Mouse (Mus musculus) bone marrow macrophage, adult 2 months (primary cell): ENCODE results near the gene Gzf1.

ENCODE experiments used
- CTCF ChIP-seq: IDR thresholded peaks from 2 replicates; pipeline ENCODE4 v1.5.1; 2012; ENCODE audit warnings: low read depth, mild to moderate bottlenecking, low read length, moderate library complexity
- POLR2A ChIP-seq: IDR thresholded peaks from 2 replicates; pipeline ENCODE4 v1.6.1; 2012; ENCODE audit warnings: mild to moderate bottlenecking, low read depth, low read length, borderline replicate concordance

DNA sequence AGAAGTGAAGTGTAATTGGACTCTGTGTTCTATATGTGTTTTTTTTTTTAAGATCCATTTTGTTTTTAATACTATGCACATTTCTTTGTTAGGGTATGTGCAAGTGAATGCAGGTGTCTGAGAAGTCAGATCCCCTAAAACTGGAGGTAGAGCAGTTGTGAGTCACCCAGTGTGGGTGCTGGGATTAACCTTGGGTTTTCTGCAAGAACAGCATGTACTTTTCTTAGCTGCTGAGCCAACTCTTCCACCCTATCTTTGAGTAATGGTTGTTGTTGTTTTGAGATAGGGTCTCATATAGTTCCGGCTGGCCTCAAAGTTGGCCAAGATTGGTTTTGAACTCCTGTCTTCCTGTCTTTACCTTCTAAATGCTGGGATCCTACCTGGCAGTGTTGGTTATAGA lies 2.2 kb downstream of the Gzf1 start:
- TF ChIP-seq POLR2A, result no peak
- no peak for TF ChIP-seq CTCF
